Mouse (Mus musculus) MEL (cell line): Measurements from ENCODE around the gene Grik1. TPM values are rescaled to one million over a fixed set of nuclear protein-coding genes. Genes with fewer than 3 reads are reported as not detected.

Experiments used
- DNase-seq: peaks from one replicate; pipeline ENCODE4 v3.0.0; 2011; ENCODE audit warnings: low read depth, low spot score
- H3K27ac ChIP-seq: 2 replicates; pipeline ENCODE4 v1.5.1; 2012; ENCODE audit warnings: low read depth, mild to moderate bottlenecking, control low read depth, low read length, moderate library complexity; ENCODE audit not compliant: control insufficient read depth
- H3K27me3 ChIP-seq, 2 experiments: fragments of 150-350 bp in 1 of 2; sonication (generic) in 1 of 2; 2 replicates each; pipeline ENCODE4 v1.6.1; 2012; ENCODE audit warnings: low read length in 2 of 2, mild to moderate bottlenecking in 2 of 2, improper control_type of control experiment in 1 of 2, moderate library complexity in 1 of 2; ENCODE audit not compliant: insufficient read depth in 2 of 2, control insufficient read depth in 1 of 2
- H3K36me3 ChIP-seq, 2 experiments: 2 replicates each; pipeline ENCODE4 v1.6.1; 2012 to 2014; ENCODE audit warnings: low read length in 2 of 2, improper control_type of control experiment in 1 of 2, inconsistent platforms in 1 of 2, mild to moderate bottlenecking in 1 of 2; ENCODE audit not compliant: insufficient read depth in 2 of 2, control insufficient read depth in 1 of 2
- H3K4me1 ChIP-seq, 2 experiments: fragments of 150-350 bp in 1 of 2; sonication (generic) in 1 of 2; 2 replicates each; pipeline ENCODE4 v1.6.1; 2012; ENCODE audit warnings: low read length in 2 of 2, improper control_type of control experiment in 1 of 2, mild to moderate bottlenecking in 1 of 2; ENCODE audit not compliant: insufficient read depth in 2 of 2, control insufficient read depth in 1 of 2
- H3K4me3 ChIP-seq, 2 experiments: fragments of 150-350 bp in 1 of 2; sonication (generic) in 1 of 2; 2 replicates each; pipeline ENCODE4 v1.5.1; 2012; ENCODE audit warnings: low read depth in 2 of 2, low read length in 2 of 2, mild to moderate bottlenecking in 2 of 2, moderate library complexity in 2 of 2, control low read depth in 1 of 2, improper control_type of control experiment in 1 of 2; ENCODE audit not compliant: control insufficient read depth in 1 of 2, insufficient read depth in 1 of 2
- H3K79me2 ChIP-seq: 2 replicates; pipeline ENCODE4 v1.6.1; 2012; ENCODE audit warnings: mild to moderate bottlenecking, low read length, moderate library complexity; ENCODE audit not compliant: control insufficient read depth, poor library complexity, insufficient read depth
- H3K9ac ChIP-seq: 2 replicates; pipeline ENCODE4 v1.6.1; 2012; ENCODE audit warnings: low read depth, mild to moderate bottlenecking, control low read depth, low read length, moderate library complexity; ENCODE audit not compliant: control insufficient read depth, poor library complexity, severe bottlenecking
- H3K9me3 ChIP-seq: fragments of 150-350 bp; sonication (generic); replicated peaks from 2 replicates; pipeline ENCODE4 v1.6.1; 2012; ENCODE audit warnings: mild to moderate bottlenecking, low read length, improper control_type of control experiment, moderate library complexity; ENCODE audit not compliant: insufficient read depth
- ELF1 ChIP-seq: IDR thresholded peaks from 2 replicates; pipeline ENCODE4 v1.6.1; 2014; ENCODE audit warnings: low read depth, mild to moderate bottlenecking, inconsistent platforms, low read length, improper control_type of control experiment, moderate library complexity
- MEF2A ChIP-seq: IDR thresholded peaks from 2 replicates; pipeline ENCODE4 v1.6.1; 2014; ENCODE audit warnings: low read depth, mild to moderate bottlenecking, inconsistent platforms, low read length, improper control_type of control experiment; ENCODE audit not compliant: poor library complexity, insufficient replicate concordance, severe bottlenecking; ENCODE audit errors: extremely low read depth
- MXI1 ChIP-seq: IDR thresholded peaks from 2 replicates; pipeline ENCODE4 v1.6.1; 2011; ENCODE audit warnings: mild to moderate bottlenecking, low read depth, low read length, improper control_type of control experiment
- MYC ChIP-seq: IDR thresholded peaks from 2 replicates; pipeline ENCODE4 v1.6.1; 2011; ENCODE audit warnings: low read depth, mild to moderate bottlenecking, low read length, improper control_type of control experiment, moderate library complexity
- POLR2A ChIP-seq, 2 experiments: IDR thresholded peaks; 2 replicates each; pipeline ENCODE4 v1.6.1; 2011 to 2012; ENCODE audit warnings: low read length in 2 of 2, mild to moderate bottlenecking in 2 of 2, control low read depth in 1 of 2, improper control_type of control experiment in 1 of 2, low read depth in 1 of 2, moderate library complexity in 1 of 2; ENCODE audit not compliant: control insufficient read depth in 1 of 2, insufficient read depth in 1 of 2, poor library complexity in 1 of 2
- RAD21 ChIP-seq: IDR thresholded peaks from 2 replicates; pipeline ENCODE4 v1.6.1; 2011; ENCODE audit warnings: mild to moderate bottlenecking, low read depth, low read length, improper control_type of control experiment
- RCOR1 ChIP-seq: IDR thresholded peaks from 2 replicates; pipeline ENCODE4 v1.6.1; 2012; ENCODE audit warnings: low read depth, mild to moderate bottlenecking, inconsistent platforms, low read length, improper control_type of control experiment
- SMC3 ChIP-seq: IDR thresholded peaks from 2 replicates; pipeline ENCODE4 v1.6.1; 2011; ENCODE audit warnings: low read depth, low read length, improper control_type of control experiment
- ZC3H11A ChIP-seq: IDR thresholded peaks from 2 replicates; pipeline ENCODE4 v1.6.1; 2012; ENCODE audit warnings: low read depth, mild to moderate bottlenecking, inconsistent platforms, low read length, improper control_type of control experiment
- ZNF384 ChIP-seq: IDR thresholded peaks from 2 replicates; pipeline ENCODE4 v1.6.1; 2012; ENCODE audit warnings: low read depth, mild to moderate bottlenecking, inconsistent platforms, low read length, improper control_type of control experiment
- polyA plus RNA-seq, 2 experiments: library from polyadenylated mRNA; stranded (reverse) in 1 of 2; unstranded in 1 of 2; fragments of >175 nt in 1 of 2; fragments of >200 nt in 1 of 2; gene quantifications; 2 replicates each; pipeline versions ENCODE4 v1.2.1 to v1.2.4; 2012; ENCODE audit warnings: low replicate concordance in 2 of 2, low read depth in 1 of 2; ENCODE audit not compliant: insufficient read length in 2 of 2, insufficient read depth in 1 of 2, missing spikeins in 1 of 2
- total RNA-seq: library from RNA; depleted of rRNA; stranded (reverse); fragments of 300-350 nt; gene quantifications from 2 replicates; pipeline ENCODE4 v1.2.3, GENCODE M21; 2012; rRNA removed

Gene Grik1
- total and polyA plus RNA-seq, 3 experiments = not detected

DNA sequence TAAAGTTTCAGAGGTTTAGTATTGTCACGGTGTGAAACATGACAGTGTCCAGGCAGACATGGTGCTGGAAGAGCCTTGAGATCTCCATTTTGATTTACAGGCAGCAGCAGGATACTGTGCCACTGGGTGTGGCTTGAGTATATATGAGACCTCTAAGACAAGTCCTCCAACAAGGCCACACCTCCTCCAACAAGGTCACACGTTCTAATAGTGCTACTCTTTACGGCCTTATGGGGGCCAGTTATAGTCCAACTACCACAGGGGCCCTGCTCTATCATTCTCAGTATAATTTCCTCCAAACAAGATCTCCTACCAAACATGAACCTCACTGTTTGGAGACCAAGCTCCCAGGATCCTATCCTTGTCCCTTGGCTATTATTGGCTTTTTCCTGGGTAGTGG, 441.3 kb downstream of the Grik1 start:
- H3K9ac ChIP-seq = no peak overlapping the region
- H3K27ac ChIP-seq = no peak overlapping the region
- H3K36me3 ChIP-seq = no peaks in the 10 kb centered on the region
- no peak for TF ChIP-seq MYC
- no peak for TF ChIP-seq ZC3H11A
- TF ChIP-seq ZNF384 = no peak
- no peak for TF ChIP-seq MEF2A
- TF ChIP-seq RCOR1 = no peak
- no peak for TF ChIP-seq POLR2A (IDR thresholded peaks at IDR 0.05; ENCODE audit: control insufficient read depth in 1 of 2, insufficient read depth in 1 of 2, low read depth in 1 of 2, low read length in 2 of 2, poor library complexity in 1 of 2)
- no peak for TF ChIP-seq MXI1
- TF ChIP-seq SMC3 = no peak
- TF ChIP-seq ELF1 = no peak
- no peak for TF ChIP-seq RAD21
- H3K4me1 ChIP-seq = no peaks in the 10 kb centered on the region
- no peaks in the 10 kb centered on the region for H3K79me2 ChIP-seq
- no peak overlapping the region for H3K4me3 ChIP-seq
- H3K27me3 ChIP-seq = no peaks in the 10 kb centered on the region
- no peak for DNase-seq
- H3K9me3 ChIP-seq = no peaks in the 10 kb centered on the region

Other genes with a start within 250 kb of the Grik1 start
- gene Cldn17, start 216.7 kb upstream of the Grik1 start, total RNA-seq = not detected in 2 replicates
- gene Cldn17, start 216.7 kb upstream of the Grik1 start, polyA plus RNA-seq = not detected